Mouse (Mus musculus) CH12F3 (cell line): ENCODE results near the gene Habp4.

Source experiments
- in situ Hi-C: fragments of 300-500 bp; cut with MboI; formaldehyde crosslinking; loops from 2 replicates; pipeline ENCODE4 v1.14.3; 2020; ENCODE audit warnings: low sequenced_read_pairs

The Habp4 gene

DNA sequence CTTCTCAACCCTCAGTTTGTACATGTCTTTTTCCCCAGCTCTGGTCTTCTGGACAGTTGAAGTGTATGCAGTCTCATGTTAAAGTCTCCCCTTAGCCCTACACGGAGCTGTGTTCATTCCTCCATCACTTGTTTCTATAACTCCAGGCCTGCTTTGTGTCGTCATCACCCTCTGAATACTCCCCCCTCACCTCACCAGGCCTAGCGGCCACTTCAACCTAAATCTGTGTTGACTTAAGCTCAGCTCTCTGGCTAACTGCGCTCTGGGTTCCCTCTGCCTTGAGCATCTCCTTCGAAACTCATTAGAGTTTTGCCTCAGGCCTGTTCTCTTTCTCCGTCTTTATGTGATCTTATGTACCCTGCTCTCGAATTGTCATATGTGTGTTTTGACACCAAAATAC is 16.4 kb downstream of the Habp4 start:
- in situ Hi-C loops: loop anchor here (10.0 kb wide), 1 partner anchor 117 kb away; no protein-coding TSS in a partner anchor

- in situ Hi-C loops: loop anchor here (10.0 kb wide), 1 partner anchor 116 kb away; no protein-coding TSS in a partner anchor
Observed at GRCm38 (mm10) chr13:64178746-64179652, 17.4 kb downstream of the Habp4 start.

- in situ Hi-C loops: no loop called here
Observed at GRCm38 (mm10) chr13:64180300-64180699, 18.7 kb downstream of the Habp4 start.

- in situ Hi-C loops: no loop called here
Observed at GRCm38 (mm10) chr13:64180888-64181287, 19.3 kb downstream of the Habp4 start.

- in situ Hi-C loops: no loop called here
Observed at GRCm38 (mm10) chr13:64182091-64182490, 20.5 kb downstream of the Habp4 start.

- in situ Hi-C loops: no loop called here
Observed at GRCm38 (mm10) chr13:64183583-64183982, 22.0 kb downstream of the Habp4 start.

- in situ Hi-C loops: no loop called here
Observed at GRCm38 (mm10) chr13:64184361-64184760, 22.7 kb downstream of the Habp4 start.

DNA sequence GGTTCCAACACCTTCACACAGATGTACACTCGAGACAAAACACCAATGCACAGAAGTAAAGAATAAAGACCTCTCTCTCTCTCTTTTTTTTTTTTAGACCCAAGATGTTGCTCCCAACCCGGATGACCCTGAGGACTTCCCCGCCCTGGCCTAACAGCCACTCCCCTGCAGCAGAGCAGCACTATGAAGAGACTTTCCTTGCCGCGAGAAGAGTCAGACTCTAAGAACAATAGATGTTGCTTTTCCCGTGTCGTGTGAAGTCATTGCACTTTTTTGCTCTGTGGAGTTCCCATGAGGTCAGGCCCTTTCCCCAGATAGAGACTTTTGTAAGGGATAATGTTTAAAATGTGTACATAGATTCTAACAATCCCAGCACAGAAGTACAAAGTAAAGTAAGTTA is 23.6 kb downstream of the Habp4 start:
- in situ Hi-C loops: no loop called here

GRCm38 (mm10) chr13:64185586-64185985 is 24.0 kb downstream of the Habp4 start:
- in situ Hi-C loops: no loop called here

DNA sequence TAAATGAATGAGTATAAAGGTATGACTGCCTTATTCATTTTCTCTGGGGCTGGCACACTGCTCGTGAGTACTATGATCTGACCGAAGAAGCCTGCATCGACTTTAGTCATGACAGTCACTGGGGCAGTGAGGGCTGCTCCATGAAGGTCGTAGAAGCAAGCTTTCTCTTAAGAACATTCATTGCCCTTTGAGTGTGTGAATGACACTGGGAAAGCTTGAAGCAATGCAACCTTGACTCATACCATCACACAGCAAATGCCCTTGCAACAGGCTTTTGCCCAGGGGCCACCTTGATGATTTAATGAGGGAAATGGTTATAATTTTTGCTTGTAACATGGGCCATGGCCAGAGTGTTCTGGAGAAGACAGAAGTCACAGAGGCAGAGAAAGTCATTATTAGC is 24.9 kb downstream of the Habp4 start:
- in situ Hi-C loops: no loop called here

- in situ Hi-C loops: no loop called here
Observed at GRCm38 (mm10) chr13:64187065-64187464, 25.4 kb downstream of the Habp4 start.

DNA sequence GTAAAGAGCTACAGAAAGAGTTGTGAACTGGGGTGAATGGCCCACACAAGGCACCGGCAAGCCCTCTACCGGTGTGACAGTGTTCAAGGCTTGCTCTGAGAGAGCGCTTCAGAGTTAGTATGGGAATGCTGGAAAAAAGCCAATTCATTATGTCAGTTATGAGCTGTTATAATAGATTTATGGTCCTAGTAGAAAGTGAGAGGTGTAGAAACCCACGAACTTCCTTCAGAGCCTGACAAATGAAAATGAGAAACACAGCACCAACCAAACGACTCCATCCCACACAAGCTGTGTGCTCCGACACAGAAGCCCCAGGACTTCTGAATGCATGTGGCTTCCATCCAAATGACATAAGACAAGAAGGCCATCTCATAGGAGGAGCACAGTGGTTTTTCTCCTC is 36.3 kb downstream of the Habp4 start:
- in situ Hi-C loops: no loop called here

DNA sequence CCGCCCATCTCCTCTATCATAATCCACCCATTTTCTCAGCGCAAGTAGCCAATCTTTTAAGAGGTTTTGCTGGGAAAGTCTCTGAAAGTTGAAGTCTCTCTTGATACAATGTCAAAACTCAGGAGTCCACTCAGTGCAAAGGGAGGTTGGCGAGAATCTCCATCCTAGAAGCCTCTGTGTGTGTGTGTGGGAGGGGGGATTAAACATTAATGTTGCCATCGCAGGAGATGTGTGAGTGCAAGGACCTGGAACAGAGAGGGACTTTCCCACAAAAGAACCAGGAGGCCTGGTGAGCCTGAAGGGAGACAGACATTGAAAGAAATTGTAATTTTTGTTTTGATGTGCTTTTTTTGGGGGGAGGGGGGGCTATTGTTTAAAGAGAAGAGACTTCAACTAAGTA is 36.7 kb downstream of the Habp4 start:
- in situ Hi-C loops: no loop called here

DNA sequence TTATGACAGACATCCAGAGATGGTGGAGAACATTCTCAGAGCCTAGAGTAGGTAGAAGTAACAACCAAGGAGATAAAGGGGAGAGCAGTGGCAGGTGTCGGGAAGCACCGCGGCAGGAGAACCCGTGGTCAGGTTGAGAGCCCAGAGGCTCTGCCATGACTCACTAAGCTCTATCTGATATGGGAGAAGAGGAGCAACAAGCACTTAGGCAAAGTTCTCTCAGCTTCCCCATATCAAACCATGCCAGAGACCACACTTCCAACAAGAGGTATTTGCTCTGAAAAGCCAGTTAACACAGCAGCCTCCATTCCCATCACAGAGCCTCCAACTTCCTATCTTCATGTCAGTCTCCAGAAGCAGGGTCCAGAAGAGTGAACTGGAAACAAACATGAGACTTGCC is 39.3 kb downstream of the Habp4 start:
- in situ Hi-C loops: no loop called here

DNA sequence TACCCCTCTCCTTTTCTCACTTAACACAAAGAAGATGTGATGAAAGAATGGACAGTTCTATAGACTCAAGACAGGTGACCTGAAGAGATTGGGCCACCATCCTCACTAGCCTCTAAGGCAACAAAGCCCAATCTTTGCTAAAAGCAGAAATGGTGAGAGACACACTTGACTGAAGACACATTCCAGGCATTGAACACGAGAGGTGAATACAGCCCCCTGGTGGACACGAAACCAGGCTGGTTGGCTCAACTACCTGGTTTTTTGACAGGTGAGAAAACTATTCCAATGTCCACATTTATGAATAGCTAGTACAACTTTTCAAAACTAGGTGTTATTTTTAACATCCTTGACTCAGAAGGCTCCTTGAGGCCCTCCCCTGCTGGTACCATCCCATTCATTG is 43.1 kb downstream of the Habp4 start:
- in situ Hi-C loops: no loop called here

GRCm38 (mm10) chr13:64205186-64205585 is 43.6 kb downstream of the Habp4 start:
- in situ Hi-C loops: no loop called here

DNA sequence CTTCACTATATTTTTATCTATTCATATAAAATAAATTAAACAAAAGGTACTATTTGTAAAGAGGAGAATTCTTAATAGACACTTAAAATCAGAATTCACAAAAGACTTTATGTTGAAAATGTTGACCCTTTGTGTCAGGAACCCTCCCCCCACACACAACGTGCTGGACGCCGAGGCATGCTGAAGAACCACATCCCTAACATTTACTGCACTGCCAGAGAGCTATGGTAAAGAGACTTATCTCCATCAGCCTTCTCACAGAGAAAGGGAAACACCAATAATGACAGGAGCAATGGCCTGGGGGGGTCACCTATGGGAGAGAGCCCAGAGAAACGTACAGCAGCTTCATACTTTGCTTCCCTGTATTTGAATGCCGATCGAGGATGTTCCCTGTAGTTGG is 46.5 kb downstream of the Habp4 start:
- in situ Hi-C loops: no loop called here

- in situ Hi-C loops: no loop called here
Observed at GRCm38 (mm10) chr13:64211995-64212603, 50.5 kb downstream of the Habp4 start.

DNA sequence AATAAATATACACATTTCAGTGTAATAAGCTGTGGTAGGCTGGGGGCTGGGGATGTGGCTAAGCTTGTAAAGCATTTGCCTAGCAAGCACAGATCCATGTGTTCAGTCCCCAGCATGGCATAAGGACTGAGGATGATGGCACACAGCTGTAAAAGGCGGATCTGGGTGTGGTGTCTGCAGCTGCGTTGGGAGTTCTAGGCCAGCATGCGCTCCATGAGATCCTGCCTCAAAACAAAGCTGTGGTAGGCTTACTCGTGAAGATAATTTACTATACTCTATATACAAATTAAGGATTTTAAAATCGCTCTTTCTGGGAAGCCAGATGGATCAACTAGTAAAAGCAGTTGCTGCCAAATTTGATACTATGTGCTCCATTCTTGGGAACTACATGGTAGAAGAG is 53.3 kb downstream of the Habp4 start:
- in situ Hi-C loops: no loop called here

DNA sequence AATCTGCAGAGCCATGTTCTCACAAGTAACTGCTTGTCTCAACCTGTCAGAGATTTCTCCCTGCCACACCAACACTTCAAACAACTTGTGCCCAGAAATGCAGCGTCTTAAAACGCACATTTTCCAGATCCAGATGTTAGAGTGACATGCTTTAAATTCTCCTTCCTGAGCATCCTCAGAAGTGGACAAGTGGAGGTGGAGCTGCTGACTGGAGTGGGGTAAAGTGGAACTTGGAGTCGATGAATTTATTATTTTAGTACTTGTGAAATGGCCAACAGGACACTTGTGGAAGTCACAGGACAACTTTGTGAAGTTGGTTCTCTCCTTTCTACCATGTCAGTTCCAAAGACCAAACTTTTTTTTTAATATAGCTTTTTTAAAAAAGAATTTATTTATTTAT is 64.1 kb downstream of the Habp4 start:
- in situ Hi-C loops: no loop called here

DNA sequence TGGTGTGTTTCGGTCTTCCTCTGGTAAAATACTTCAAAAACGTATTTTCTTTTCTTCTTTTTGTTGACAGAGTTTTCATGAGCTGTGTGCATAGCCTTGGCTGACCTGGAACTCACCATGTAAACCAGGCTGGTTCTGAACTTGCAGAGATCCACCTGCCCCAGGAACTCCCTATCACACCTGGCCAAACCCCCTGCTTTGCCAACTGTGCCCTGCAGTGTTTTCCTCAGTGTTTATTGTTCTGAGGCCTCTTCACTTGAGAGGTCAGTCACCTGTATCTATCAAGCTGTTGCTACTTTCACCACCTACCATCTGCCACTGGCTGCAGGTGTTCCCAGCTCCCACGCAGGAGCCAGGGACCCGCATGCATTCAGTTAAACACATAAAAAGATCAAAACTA is 65.1 kb downstream of the Habp4 start:
- in situ Hi-C loops: no loop called here

DNA sequence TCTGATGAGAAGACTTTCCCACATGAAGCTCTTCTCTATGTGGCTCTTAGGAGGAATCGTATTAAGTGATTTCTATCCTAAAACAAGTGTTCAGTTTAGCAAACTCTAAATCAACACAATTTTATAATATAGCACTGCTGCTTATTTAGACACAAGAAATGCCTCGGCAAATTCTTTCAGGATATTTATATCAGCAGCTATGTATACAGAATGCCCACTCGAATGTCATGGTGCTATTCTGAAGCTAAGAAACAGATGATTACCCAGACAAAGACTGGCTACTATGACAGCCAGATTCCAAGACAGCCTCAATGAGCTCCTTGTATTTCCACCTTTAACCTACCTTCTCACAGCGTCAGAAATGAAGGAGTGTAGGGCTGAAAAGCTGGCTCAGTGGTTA is 71.5 kb downstream of the Habp4 start:
- in situ Hi-C loops: no loop called here
